Mouse (Mus musculus) retina, postnatal 1 day (tissue): ENCODE measurements around the gene Cela3a.

Experiments
- DNase-seq: peaks from one replicate; pipeline ENCODE4 v3.0.0-alpha.2; 2012

Gene Cela3a

GRCm38 (mm10) chr4:137369954-137370750 lies 39.4 kb downstream of the Cela3a start:
- peak; percentile 68 for DNase-seq

DNA sequence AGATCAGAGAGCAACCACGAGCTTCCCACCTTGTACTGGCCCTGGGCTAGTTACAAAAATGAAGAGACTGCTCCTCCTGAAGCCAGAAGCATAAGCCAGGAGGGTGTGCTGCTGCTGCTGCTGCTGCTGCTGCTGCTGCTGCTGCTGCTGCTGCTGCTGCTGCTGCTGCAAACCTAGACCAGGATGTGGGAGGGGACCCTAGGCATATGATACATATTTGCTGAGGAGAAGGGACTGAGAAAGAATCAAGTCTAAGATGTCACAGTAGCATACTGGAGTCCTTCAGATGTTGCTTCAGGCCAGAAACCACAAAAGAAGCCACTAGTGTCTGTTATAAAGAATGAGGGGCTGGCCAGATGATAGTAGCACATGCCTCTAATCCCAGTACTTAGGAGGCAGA lies 41.4 kb downstream of the Cela3a start:
- no peak for DNase-seq

DNA sequence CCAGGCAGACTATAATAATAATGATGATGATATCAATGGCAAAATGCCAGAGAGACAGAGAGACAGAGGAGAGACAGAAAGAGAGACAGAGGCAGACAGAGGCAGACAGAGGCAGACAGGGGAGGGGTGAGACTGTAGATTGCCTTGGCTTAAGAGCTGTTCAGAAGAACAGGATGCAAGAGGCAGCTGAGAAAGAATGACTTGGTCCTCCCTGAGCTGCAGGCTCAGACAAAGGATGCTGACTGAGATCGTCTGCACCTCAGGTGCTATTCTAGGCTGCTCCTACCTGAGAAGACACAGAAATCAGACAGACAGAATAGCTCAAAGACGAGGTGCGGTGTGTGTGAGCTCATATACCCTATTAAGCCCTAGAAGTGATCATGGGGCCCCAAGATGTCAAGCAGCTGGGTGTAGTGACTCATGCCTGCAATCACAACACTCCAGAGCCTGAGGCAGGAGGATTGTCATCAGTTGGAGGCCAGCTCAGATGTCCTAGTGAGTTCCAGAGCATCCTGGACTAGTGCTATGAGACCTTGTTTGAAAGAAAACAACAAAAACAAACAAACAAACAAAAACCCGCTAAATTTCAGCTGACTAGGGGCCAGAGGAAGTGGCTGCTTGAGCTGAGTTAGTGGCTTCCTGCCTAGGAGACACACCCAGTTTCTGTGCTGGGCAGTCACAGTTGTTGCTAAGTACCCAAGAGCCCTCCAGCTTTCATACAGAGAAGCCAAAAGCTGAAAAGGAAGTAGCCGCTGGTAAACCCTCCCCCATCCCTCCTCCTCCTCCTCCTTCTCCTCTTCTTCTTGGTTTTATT lies 42.1 kb downstream of the Cela3a start:
- no peak for DNase-seq

- DNase-seq = no peak
Observed at GRCm38 (mm10) chr4:137366097-137366496, 43.5 kb downstream of the Cela3a start.

- no peak for DNase-seq
Observed at GRCm38 (mm10) chr4:137365356-137366062, 44.1 kb downstream of the Cela3a start.

DNA sequence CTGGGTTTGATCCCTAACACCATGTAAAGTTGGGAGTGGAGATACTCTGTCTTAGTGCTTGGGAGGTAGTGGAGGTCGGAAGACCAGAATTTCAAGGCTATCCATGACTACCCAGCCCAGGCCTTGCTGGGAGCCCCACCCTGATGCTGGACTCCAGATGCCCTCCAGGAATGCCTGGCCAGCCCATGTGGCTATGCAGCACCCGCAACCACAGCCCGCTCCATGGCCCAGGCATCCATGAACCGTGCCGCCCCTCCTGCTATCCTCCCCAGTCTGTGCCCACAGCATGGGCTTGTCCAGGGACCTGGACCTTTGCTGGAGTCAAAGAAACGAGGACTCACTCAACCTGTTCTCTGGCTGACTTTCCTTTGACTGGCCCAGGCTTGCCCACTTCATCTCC lies 44.8 kb downstream of the Cela3a start:
- DNase-seq = no peak

DNA sequence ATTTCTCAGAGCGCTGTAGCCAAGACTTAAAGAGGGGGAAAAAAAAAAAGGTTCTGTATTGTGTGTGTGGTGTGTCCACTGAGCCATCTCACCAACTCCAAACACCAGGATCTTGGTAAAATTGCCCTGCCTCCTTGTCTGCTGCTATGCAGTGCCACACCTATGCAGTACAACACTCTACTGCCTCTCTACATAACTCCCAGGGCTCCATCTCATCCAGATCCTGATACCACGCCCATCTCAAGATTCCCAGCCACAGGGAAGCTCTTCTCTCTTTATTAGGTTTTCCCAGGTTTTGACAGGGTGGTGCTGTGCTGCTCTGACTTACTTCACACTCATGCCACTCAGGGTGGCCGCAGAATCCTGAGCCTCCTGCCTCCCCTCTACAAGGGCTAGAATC lies 48.6 kb downstream of the Cela3a start:
- no peak for DNase-seq

DNA sequence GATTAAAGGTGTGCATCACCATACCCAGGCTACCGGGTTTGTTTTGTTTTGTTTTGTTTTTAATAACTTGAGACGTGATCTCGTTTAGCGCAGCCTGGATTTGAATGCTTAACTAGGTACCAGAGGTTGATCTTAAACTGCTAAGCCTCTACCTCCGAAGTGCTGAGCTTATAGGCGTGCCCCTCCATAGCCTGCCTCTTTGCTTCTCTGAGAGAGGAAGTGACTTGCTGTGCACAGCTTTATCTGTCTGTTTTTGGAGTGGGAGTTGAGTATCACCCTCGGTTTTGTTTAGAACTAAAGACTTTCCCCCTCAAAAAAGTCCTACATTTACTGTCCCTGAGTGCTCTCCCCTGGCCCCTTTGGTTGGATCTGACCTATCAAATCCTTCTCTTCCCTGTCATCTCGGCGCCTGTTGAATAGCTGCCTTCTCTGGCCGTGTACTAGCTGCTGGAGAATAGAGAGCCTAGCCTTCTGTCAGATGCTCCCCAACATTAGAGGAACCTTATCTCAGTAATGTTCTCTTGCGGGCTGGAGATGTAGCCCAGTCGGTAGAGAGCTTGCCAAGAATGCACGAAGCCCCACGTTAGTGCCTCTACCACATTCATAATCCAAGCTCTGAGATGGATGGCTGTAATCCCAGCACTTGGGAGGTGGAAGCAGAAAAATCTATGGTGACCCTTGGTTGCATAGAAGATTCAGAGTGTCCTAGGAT lies 51.1 kb downstream of the Cela3a start:
- no peak for DNase-seq

DNA sequence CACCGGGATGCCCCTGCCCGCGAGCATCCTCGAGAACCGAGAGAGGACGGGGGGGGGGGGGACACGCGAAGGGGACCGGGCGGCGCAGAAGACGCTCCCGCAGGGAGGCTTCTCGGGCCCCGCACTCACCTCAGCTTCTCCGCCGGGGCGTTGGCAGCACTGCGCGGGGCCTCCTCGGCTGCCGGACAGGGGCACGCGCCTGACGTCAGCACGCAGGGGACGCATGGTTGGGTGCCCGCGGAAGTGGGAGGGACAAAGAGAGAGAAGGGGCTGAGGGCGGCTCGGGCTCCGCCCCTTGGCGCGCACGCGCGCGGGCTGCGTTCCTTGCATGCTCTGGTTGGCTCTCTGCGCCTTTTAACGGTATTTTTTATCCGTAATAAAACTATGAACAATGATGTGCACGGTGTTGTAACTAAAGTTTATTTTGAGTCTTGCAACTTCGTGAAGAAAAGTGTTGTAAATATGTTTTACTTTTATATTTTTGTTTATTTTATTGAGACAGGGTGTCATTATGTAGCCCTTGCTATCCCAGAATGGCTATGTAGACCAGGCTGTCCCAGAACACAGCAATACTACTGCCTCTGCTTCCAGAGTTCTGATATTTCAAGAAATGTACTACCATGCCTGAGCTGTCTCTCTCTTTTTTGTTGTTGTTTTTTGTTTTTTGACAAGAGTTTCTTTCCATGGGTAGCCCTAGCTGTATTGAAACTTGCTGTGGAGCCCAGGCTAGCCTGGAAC lies 51.9 kb downstream of the Cela3a start, which contains the start of gene Cdc42:
Cdc42 (minus strand) TSS at position 204 of the 738 bp plus-strand sequence.
- peak; percentile 98 for DNase-seq

GRCm38 (mm10) chr4:137356674-137357510 lies 52.7 kb downstream of the Cela3a start:
- DNase-seq = peak; percentile 73
